Mouse (Mus musculus): Measurements from ENCODE around the gene Itga1.

GRCm38 (mm10) chr13:115057555-115057954, 44.2 kb downstream of the Itga1 start:
- no peak for TF ChIP-seq GATA1 (IDR thresholded peaks at IDR 0.05; ENCODE audit: low read length)
- TF ChIP-seq TAL1 (IDR thresholded peaks at IDR 0.05; ENCODE audit: low read length), result no peak

Data from erythroblast, embryonic 14.5 days (primary cell).